Mouse (Mus musculus) spleen, adult 2 months (tissue): ENCODE measurements at regions not wholly inside any gene's neighbourhood (a gene's known extent, or its start where the extent isn't known, plus 50 kb on each side); places are given as distances from the start of the nearest gene placed in this dataset.

ENCODE experiments used
- CTCF ChIP-seq: fragments of 200-500 bp; IDR thresholded peaks from 2 replicates; pipeline ENCODE4 v1.5.1; 2011; ENCODE audit warnings: mild to moderate bottlenecking, inconsistent platforms; ENCODE audit not compliant: insufficient read depth, insufficient read length, insufficient replicate concordance; ENCODE audit errors: extremely low read depth
- POLR2A ChIP-seq: fragments of 200-500 bp; IDR thresholded peaks from 2 replicates; pipeline ENCODE4 v1.6.1; 2011; ENCODE audit warnings: low read depth, low read length, inconsistent platforms

GRCm38 (mm10) chr2:148197375-148198015 is 150.7 kb upstream of the Foxa2 start:
- TF ChIP-seq CTCF (no peak), POLR2A (no peak)
